Mouse (Mus musculus) forebrain, postnatal 0 days (tissue): ENCODE data around the gene Vps13d. TPM values are rescaled to one million over a fixed set of nuclear protein-coding genes. Genes with fewer than 3 reads are reported as not detected.
A peak's percentile ranks its signal among the peaks of the same experiment; 100 is the strongest.

Experiments
- ATAC-seq: fragments of 200-750 bp; cut with Nextera tagmentation; 2 replicates; pipeline ENCODE4 v1.8.0; 2017; ENCODE audit warnings: mild to moderate bottlenecking, moderate library complexity
- DNase-seq: peaks from one replicate; pipeline ENCODE4 v3.0.0-alpha.2; 2015
- H3K27ac ChIP-seq: fragments of 300-500 bp; sonication (generic); 2 replicates; pipeline ENCODE4 v1.5.1; 2014; ENCODE audit warnings: low read depth, mild to moderate bottlenecking, antibody characterized with exemption, low read length, moderate library complexity, mixed read lengths
- H3K27me3 ChIP-seq: fragments of 300-500 bp; sonication (generic); 2 replicates; pipeline ENCODE4 v1.6.1; 2014; ENCODE audit warnings: mild to moderate bottlenecking, low read length, mixed read lengths; ENCODE audit not compliant: insufficient read depth
- H3K36me3 ChIP-seq: fragments of 300-500 bp; sonication (generic); 2 replicates; pipeline ENCODE4 v1.6.1; 2014; ENCODE audit warnings: mild to moderate bottlenecking, moderate library complexity; ENCODE audit not compliant: insufficient read depth
- H3K4me1 ChIP-seq: fragments of 300-500 bp; sonication (generic); 2 replicates; pipeline ENCODE4 v1.6.1; 2014; ENCODE audit warnings: antibody characterized with exemption; ENCODE audit not compliant: insufficient read depth
- H3K4me2 ChIP-seq: fragments of 300-500 bp; sonication (generic); 2 replicates; pipeline ENCODE4 v1.6.1; 2014; ENCODE audit warnings: low read depth, mild to moderate bottlenecking, moderate library complexity
- H3K4me3 ChIP-seq: fragments of 300-500 bp; sonication (generic); 2 replicates; pipeline ENCODE4 v1.5.1; 2014; ENCODE audit warnings: low read depth, low read length, mixed read lengths
- H3K9ac ChIP-seq: fragments of 300-500 bp; sonication (generic); 2 replicates; pipeline ENCODE4 v1.6.1; 2014; ENCODE audit warnings: mild to moderate bottlenecking
- H3K9me3 ChIP-seq: fragments of 300-500 bp; sonication (generic); 2 replicates; pipeline ENCODE4 v1.6.1; 2016; ENCODE audit warnings: low read length
- CTCF ChIP-seq: sonication (generic); IDR thresholded peaks from 2 replicates; pipeline ENCODE4 v1.5.1; 2016; ENCODE audit warnings: antibody characterized with exemption, control low read depth, low read depth
- WGBS: fragments of 180-500 bp; shearing (Covaris S2); extraction: QIAGEN DNeasy Blood & Tissue Kit; methylation state at CpG from one replicate; pipeline ENCODE4 v1.1.7; 2014; 5-methylcytosine and 5-hydroxymethylcytosine counted together
- polyA plus RNA-seq: library from polyadenylated mRNA; unstranded; fragments of >200 nt; fragmentation: Nextera tagmentation; extraction: Ambion mirVana; gene quantifications from 2 replicates; pipeline ENCODE4 v1.2.1, GENCODE M21; 2015
- total RNA-seq: library from RNA; depleted of rRNA; stranded (reverse); fragments of >200 nt; gene quantifications from 2 replicates; pipeline ENCODE4 v1.2.3, GENCODE M21; 2014

Vps13d gene
- total and polyA plus RNA-seq, 2 experiments from 2014 or later: 6.4 to 30.8 TPM

GRCm38 (mm10) chr4:145050518-145051208 lies 144.1 kb downstream of the Vps13d start:
- Histone ChIP-seq H3K36me3 (peaks cover 47% of the 10 kb centered on the region), H3K9me3 (no peaks in the 10 kb centered on the region), H3K4me2 (no peak overlapping the region), H3K4me1 (no peaks in the 10 kb centered on the region), H3K27ac (no peak overlapping the region), H3K4me3 (no peak overlapping the region), H3K27me3 (no peaks in the 10 kb centered on the region), H3K9ac (no peak overlapping the region)
- WGBS: 43% methylated on average over 8 of the region's 8 CpGs
- ATAC-seq (peak; percentile 42; the same call in 1 of the 2 replicates), DNase-seq (peak; percentile 13)
- TF ChIP-seq CTCF: peak; percentile 49

GRCm38 (mm10) chr4:145047964-145048363 lies 146.8 kb downstream of the Vps13d start:
- H3K4me3 ChIP-seq: no peak overlapping the region
- no peaks in the 10 kb centered on the region for H3K27me3 ChIP-seq
- TF ChIP-seq CTCF: no peak
- H3K36me3 ChIP-seq: peaks cover 56% of the 10 kb centered on the region
- H3K9me3 ChIP-seq: no peaks in the 10 kb centered on the region
- DNase-seq: no peak
- 81% methylated on average over 5 of the region's 5 CpGs for WGBS
- no peaks in the 10 kb centered on the region for H3K4me1 ChIP-seq
- H3K4me2 ChIP-seq: no peak overlapping the region
- no peak overlapping the region for H3K27ac ChIP-seq
- H3K9ac ChIP-seq: no peak overlapping the region
- ATAC-seq: no peak

GRCm38 (mm10) chr4:145046032-145046401 lies 148.8 kb downstream of the Vps13d start:
- WGBS: 89% methylated on average over 8 of the region's 8 CpGs

GRCm38 (mm10) chr4:145045312-145046031 lies 149.3 kb downstream of the Vps13d start:
- Histone ChIP-seq H3K27ac (no peak overlapping the region), H3K9ac (no peak overlapping the region), H3K36me3 (peaks cover 54% of the 10 kb centered on the region), H3K4me3 (no peak overlapping the region), H3K9me3 (no peaks in the 10 kb centered on the region), H3K27me3 (no peaks in the 10 kb centered on the region), H3K4me2 (no peak overlapping the region), H3K4me1 (no peaks in the 10 kb centered on the region)
- no peak for DNase-seq
- 89% methylated on average over 5 of the region's 5 CpGs for WGBS
- ATAC-seq: no peak
- TF ChIP-seq CTCF: no peak

More at GRCm38 (mm10) chr4:145046032-145046401, 148.8 kb downstream of the Vps13d start:
- no peak for TF ChIP-seq CTCF
- H3K9me3 ChIP-seq: no peaks in the 10 kb centered on the region
- ATAC-seq: no peak
- no peaks in the 10 kb centered on the region for H3K27me3 ChIP-seq
- no peak overlapping the region for H3K9ac ChIP-seq
- no peaks in the 10 kb centered on the region for H3K4me1 ChIP-seq
- H3K4me3 ChIP-seq: no peak overlapping the region
- DNase-seq: no peak
- H3K4me2 ChIP-seq: no peak overlapping the region
- peaks cover 49% of the 10 kb centered on the region for H3K36me3 ChIP-seq
- no peak overlapping the region for H3K27ac ChIP-seq

- Histone ChIP-seq H3K9me3 (no peaks in the 10 kb centered on the region), H3K4me3 (no peak overlapping the region), H3K4me2 (no peak overlapping the region), H3K4me1 (no peaks in the 10 kb centered on the region), H3K27me3 (no peaks in the 10 kb centered on the region), H3K27ac (no peak overlapping the region), H3K9ac (no peak overlapping the region), H3K36me3 (peaks cover 65% of the 10 kb centered on the region)
- TF ChIP-seq CTCF: no peak
- WGBS: 89% methylated on average over 6 of the region's 6 CpGs
- DNase-seq (no peak), ATAC-seq (no peak)
Observed at GRCm38 (mm10) chr4:145041223-145041870, 153.5 kb downstream of the Vps13d start.

- Histone ChIP-seq H3K4me1 (no peaks in the 10 kb centered on the region), H3K36me3 (peaks cover 41% of the 10 kb centered on the region), H3K27ac (no peak overlapping the region), H3K4me2 (no peak overlapping the region), H3K9ac (no peak overlapping the region), H3K9me3 (no peaks in the 10 kb centered on the region), H3K27me3 (no peaks in the 10 kb centered on the region), H3K4me3 (no peak overlapping the region)
- 85% methylated on average over 5 of the region's 5 CpGs for WGBS
- no peak for ATAC-seq
- DNase-seq: no peak
- no peak for TF ChIP-seq CTCF
Observed at GRCm38 (mm10) chr4:145037631-145038416, 157.0 kb downstream of the Vps13d start.
